Mouse (Mus musculus) ES-E14 (cell line): ENCODE data around the gene Ext2. TPM values are rescaled to one million over a fixed set of nuclear protein-coding genes. Genes with fewer than 3 reads are reported as not detected.

Source experiments
- DNase-seq: peaks from one replicate; pipeline ENCODE4 v3.0.0-alpha.2; 2013; ENCODE audit warnings: low read depth, low spot score
- H3K27ac ChIP-seq: 2 replicates; pipeline ENCODE4 v1.5.1; 2012; ENCODE audit warnings: low read depth, mild to moderate bottlenecking, low read length, moderate library complexity, mixed read lengths; ENCODE audit not compliant: poor library complexity, insufficient read depth, severe bottlenecking
- H3K36me3 ChIP-seq: 2 replicates; pipeline ENCODE4 v1.6.1; 2012; ENCODE audit warnings: mild to moderate bottlenecking, low read length, moderate library complexity, mixed read lengths; ENCODE audit not compliant: control insufficient read depth, poor library complexity, insufficient read depth, severe bottlenecking
- H3K4me1 ChIP-seq, 2 experiments: fragments of 150-350 bp in 1 of 2; sonication (generic) in 1 of 2; 2 replicates each; pipeline ENCODE4 v1.6.1; 2012; ENCODE audit warnings: low read length in 2 of 2, mild to moderate bottlenecking in 1 of 2, mixed read lengths in 1 of 2; ENCODE audit not compliant: control insufficient read depth in 2 of 2, insufficient read depth in 2 of 2, poor library complexity in 1 of 2
- H3K4me3 ChIP-seq, 2 experiments: fragments of 150-350 bp in 1 of 2; sonication (generic) in 1 of 2; 2 replicates each; pipeline ENCODE4 v1.5.1; 2012; ENCODE audit warnings: low read length in 2 of 2, low read depth in 1 of 2, mild to moderate bottlenecking in 1 of 2, mixed read lengths in 1 of 2; ENCODE audit not compliant: insufficient read depth in 1 of 2, poor library complexity in 1 of 2, severe bottlenecking in 1 of 2
- H3K9ac ChIP-seq: 2 replicates; pipeline ENCODE4 v1.6.1; 2012; ENCODE audit warnings: low read depth, mild to moderate bottlenecking, low read length, mixed read lengths; ENCODE audit not compliant: poor library complexity, insufficient read depth, severe bottlenecking
- H3K9me3 ChIP-seq: fragments of 150-350 bp; sonication (generic); 2 replicates; pipeline ENCODE4 v1.6.1; 2012; ENCODE audit warnings: low read depth, mild to moderate bottlenecking, low read length; ENCODE audit not compliant: control insufficient read depth, insufficient read depth
- CHD2 ChIP-seq: IDR thresholded peaks from 2 replicates; pipeline ENCODE4 v1.6.1; 2014; ENCODE audit warnings: mild to moderate bottlenecking, low read depth, low read length, inconsistent platforms
- HCFC1 ChIP-seq: IDR thresholded peaks from 2 replicates; pipeline ENCODE4 v1.6.1; 2012; ENCODE audit warnings: low read length, inconsistent platforms, borderline replicate concordance; ENCODE audit not compliant: insufficient read depth
- MAFK ChIP-seq: IDR thresholded peaks from 2 replicates; pipeline ENCODE4 v1.6.1; 2014; ENCODE audit warnings: mild to moderate bottlenecking, low read depth, low read length, inconsistent platforms; ENCODE audit not compliant: insufficient read depth
- ZC3H11A ChIP-seq: IDR thresholded peaks from 2 replicates; pipeline ENCODE4 v1.6.1; 2012; ENCODE audit warnings: low read depth, mild to moderate bottlenecking, inconsistent platforms, low read length, borderline replicate concordance
- ZNF384 ChIP-seq: IDR thresholded peaks from 2 replicates; pipeline ENCODE4 v1.6.1; 2012; ENCODE audit warnings: low read depth, low read length, inconsistent platforms
- in situ Hi-C, 2 experiments: fragments of 600-800 bp; cut with MboI; formaldehyde crosslinking; loops; one replicate each; pipeline ENCODE4 v1.15.1; 2025; ENCODE audit warnings: low sequenced_read_pairs in 2 of 2, inconsistent platforms in 1 of 2; ENCODE audit not compliant: unreplicated experiment in 2 of 2
- total RNA-seq: library from RNA; depleted of rRNA; stranded (reverse); fragments of 300-350 nt; gene quantifications from 2 replicates; pipeline ENCODE4 v1.2.3, GENCODE M21; 2012

Gene Ext2
- total RNA-seq, 1 experiment = 49.9 TPM

DNA sequence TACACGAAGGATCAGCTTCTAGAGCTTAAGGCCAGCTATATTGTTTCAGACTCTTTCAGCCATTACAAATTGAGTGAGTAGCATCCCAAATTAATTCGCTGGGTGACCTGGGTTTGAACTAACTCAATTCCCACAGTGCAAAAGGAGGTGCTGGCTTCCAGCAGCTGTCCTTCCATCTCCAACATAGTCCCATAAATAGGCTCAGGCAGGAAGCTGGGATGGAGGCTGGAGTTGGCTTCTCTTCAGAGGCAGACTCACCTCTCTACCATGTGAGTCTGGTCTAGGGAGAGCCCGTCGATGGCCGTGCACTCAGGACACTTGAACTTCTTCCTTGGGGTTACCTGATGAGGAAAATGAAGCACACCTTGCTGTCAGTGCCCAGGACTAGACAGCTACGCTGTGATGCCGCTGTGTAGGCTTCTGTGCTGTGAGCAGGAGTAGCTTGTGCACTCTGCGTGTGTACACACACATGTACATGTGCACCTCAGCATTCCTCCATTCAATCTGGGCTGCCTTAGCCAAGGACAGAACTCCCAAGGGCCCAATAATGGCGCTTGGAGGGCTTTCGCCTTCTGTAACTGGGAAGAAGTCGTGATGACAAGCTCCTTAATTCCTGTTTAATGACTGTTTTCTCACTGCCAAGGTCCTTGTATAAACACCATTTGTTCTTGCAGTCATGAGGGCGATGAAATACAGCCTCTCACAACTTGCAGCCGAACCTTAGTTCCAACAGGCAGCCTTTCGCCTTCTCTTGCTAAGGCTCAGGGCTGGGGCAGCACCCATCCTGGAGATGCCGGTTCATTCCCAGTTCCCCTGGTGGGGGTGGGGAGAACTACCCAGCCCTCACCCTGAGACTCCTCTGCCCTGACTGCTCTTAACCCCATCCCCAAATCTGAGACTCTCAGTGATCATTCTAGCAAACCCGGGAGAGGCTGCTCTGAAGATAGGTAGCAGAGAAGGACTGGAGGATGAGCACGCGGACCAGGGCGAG lies 119.1 kb downstream of the Ext2 start:
- Histone ChIP-seq H3K9me3 (no peaks in the 10 kb centered on the region), H3K27ac (no peak overlapping the region), H3K36me3 (peaks cover 2% of the 10 kb centered on the region; the same call in 1 of the 2 replicates), H3K4me1 (no peaks in the 10 kb centered on the region), H3K9ac (no peak overlapping the region), H3K4me3 (no peak overlapping the region)
- DNase-seq = no peak
- TF ChIP-seq MAFK (no peak), ZNF384 (no peak), ZC3H11A (no peak), HCFC1 (no peak), CHD2 (no peak)
- in situ Hi-C loops = no loop called here

DNA sequence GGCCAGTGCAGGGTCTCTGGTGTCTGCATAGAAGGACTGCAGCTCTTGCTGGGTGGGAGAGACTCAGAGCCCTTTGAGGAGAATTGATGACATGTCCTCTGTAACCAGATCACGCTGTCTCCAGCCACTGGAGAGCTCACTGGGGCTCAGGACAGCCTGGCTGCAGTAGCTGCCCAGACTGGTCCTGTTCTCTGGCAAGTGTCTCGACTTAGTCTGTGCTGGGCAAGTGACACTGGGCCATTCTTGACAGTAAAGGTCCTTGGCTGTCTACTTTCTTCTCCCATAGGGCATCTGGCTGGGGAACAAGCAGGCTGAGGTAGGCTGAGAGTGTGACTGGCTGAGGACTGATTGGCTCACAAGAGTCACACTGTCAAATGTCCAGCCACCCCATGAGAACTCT lies 123.0 kb downstream of the Ext2 start:
- no peak overlapping the region for H3K4me3 ChIP-seq
- TF ChIP-seq MAFK = no peak
- TF ChIP-seq CHD2 = no peak
- no peak for TF ChIP-seq ZNF384
- TF ChIP-seq HCFC1 = no peak
- no peak for TF ChIP-seq ZC3H11A
- no peaks in the 10 kb centered on the region for H3K9me3 ChIP-seq
- peaks cover 2% of the 10 kb centered on the region; the same call in 1 of the 2 replicates for H3K36me3 ChIP-seq
- DNase-seq = no peak
- no peak overlapping the region for H3K9ac ChIP-seq
- in situ Hi-C loops = no loop called here
- no peak overlapping the region for H3K27ac ChIP-seq
- peaks cover 0 to 4% of the 10 kb centered on the region in 2 experiments; a peak in 1 of 4 replicates for H3K4me1 ChIP-seq

DNA sequence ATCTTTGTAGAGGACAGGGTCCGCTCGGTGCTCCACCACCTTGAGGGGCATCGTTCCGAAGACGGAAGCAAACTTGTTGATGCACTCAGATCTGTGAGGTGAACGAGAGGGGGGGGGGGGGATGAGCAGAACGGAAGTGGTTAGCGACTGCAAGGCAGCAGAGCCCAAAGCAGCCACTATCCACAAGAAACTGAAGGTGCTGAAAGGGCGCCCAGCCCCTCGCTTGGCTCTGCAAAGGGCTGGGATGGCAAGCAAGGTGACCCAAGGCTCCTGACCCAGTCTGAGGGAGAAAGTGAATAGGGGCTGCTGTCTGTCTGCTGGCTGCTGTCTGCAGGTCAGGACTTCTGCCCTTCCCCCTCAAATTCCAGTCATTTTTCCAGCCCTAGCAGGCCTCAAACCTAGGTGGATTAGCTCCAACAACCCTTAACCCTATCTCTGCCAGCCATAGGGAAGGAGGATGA lies 126.2 kb downstream of the Ext2 start:
- Histone ChIP-seq H3K9ac (no peak overlapping the region), H3K27ac (no peak overlapping the region), H3K4me3 (no peak overlapping the region), H3K36me3 (no peaks in the 10 kb centered on the region), H3K4me1 (peaks cover 0 to 4% of the 10 kb centered on the region in 2 experiments; a peak in 1 of 4 replicates), H3K9me3 (no peaks in the 10 kb centered on the region)
- in situ Hi-C loops = no loop called here
- no peak for DNase-seq
- no peak for TF ChIP-seq ZC3H11A
- TF ChIP-seq HCFC1 = no peak
- TF ChIP-seq MAFK = no peak
- TF ChIP-seq CHD2 = no peak
- no peak for TF ChIP-seq ZNF384

DNA sequence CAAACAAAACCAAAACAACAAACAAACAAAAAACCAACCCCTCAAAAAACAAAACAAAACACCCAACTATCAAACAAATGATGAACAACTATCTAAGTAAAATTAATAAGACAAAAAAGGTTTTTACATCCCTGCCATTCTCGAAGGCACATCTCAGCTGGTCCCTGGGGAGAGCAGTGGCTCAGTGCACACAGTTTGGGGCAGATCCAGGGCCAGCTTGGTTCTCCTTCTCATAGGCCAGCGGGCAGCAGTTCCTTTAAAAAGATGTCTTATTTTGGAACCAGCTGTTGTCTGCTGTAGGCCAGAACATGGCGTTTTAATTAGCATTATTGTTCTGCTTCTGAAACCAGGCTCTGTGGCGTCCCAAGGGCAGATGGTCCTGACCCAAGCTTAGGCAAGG lies 129.3 kb downstream of the Ext2 start:
- Histone ChIP-seq H3K9me3 (no peaks in the 10 kb centered on the region), H3K9ac (no peak overlapping the region), H3K4me1 (peaks cover 0 to 4% of the 10 kb centered on the region in 2 experiments; a peak in 1 of 4 replicates), H3K27ac (no peak overlapping the region), H3K36me3 (no peaks in the 10 kb centered on the region), H3K4me3 (no peak overlapping the region)
- DNase-seq = no peak
- TF ChIP-seq MAFK (no peak), CHD2 (no peak), ZNF384 (no peak), ZC3H11A (no peak), HCFC1 (no peak)
- in situ Hi-C loops = no loop called here
